Mouse (Mus musculus): Measurements from ENCODE around the gene Mier3. TPM values are rescaled to one million over a fixed set of nuclear protein-coding genes. Genes with fewer than 3 reads are reported as not detected.

Gene Mier3
- total RNA-seq, 1 experiment = 16.5 TPM

DNA sequence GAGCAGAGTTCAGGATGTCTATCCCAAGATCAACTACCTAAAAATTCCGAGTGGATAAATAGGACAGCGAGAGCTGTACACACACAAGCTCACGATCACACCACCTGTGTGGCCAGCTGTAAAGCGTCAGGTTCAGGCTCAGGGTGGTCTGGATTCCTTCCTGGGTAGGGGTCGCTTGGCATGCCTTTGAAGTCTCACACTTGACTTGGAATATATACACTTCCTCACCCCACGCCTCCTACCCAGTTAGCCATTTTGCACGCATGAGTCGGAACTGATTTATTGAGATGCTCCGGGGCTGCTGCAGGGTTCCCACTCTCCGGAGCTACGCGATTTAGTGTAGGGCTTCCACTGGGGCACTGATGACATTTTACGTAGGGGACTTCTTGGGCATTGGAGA is 20.7 kb upstream of the Mier3 start:
- no peak for DNase-seq (ENCODE audit: low read depth, low spot score)
- in situ Hi-C loops (cut with MboI; ENCODE audit: low sequenced_read_pairs in 2 of 2, unreplicated experiment in 2 of 2) = no loop called here

DNA sequence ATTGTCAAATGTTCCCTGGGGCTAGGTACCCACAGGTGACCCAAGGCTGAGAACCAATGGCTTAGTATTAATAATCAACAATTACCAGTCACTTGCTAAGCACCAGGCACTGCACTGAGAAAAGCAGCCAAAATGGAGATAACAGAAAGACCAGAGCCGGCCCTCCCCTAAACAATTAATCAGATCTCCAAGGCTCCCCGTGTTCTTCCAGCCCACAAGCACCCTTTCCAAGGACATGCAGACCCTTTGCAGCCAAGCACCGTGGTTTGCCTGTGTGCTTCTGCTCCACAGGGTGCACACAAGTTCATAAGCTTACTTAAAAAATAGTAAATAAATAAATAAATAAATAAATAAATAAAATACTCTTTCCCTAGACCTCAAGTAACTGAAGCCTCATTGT is 20.2 kb upstream of the Mier3 start:
- H3K27ac ChIP-seq (ENCODE audit: insufficient read depth, low read depth, low read length, poor library complexity, severe bottlenecking) = no peak overlapping the region
- no peak overlapping the region for H3K4me3 ChIP-seq (ENCODE audit: insufficient read depth in 1 of 2, low read depth in 1 of 2, low read length in 2 of 2, poor library complexity in 1 of 2, severe bottlenecking in 1 of 2)
- in situ Hi-C loops (cut with MboI; ENCODE audit: low sequenced_read_pairs in 2 of 2, unreplicated experiment in 2 of 2) = no loop called here
- H3K9me3 ChIP-seq (ENCODE audit: control insufficient read depth, insufficient read depth, low read depth, low read length) = no peaks in the 10 kb centered on the region
- no peak for TF ChIP-seq ZC3H11A (IDR thresholded peaks at IDR 0.05; ENCODE audit: borderline replicate concordance, low read depth, low read length)
- TF ChIP-seq MAFK (IDR thresholded peaks at IDR 0.05; ENCODE audit: insufficient read depth, low read depth, low read length) = no peak
- TF ChIP-seq ZNF384 (IDR thresholded peaks at IDR 0.05; ENCODE audit: low read depth, low read length) = no peak
- TF ChIP-seq CHD2 (IDR thresholded peaks at IDR 0.05; ENCODE audit: low read depth, low read length) = no peak
- TF ChIP-seq HCFC1 (IDR thresholded peaks at IDR 0.05; ENCODE audit: borderline replicate concordance, insufficient read depth, low read length) = no peak
- no peak for DNase-seq (ENCODE audit: low read depth, low spot score)
- no peaks in the 10 kb centered on the region for H3K4me1 ChIP-seq (ENCODE audit: control insufficient read depth in 2 of 2, insufficient read depth in 2 of 2, low read length in 2 of 2, poor library complexity in 1 of 2)
- no peak overlapping the region for H3K9ac ChIP-seq (ENCODE audit: insufficient read depth, low read depth, low read length, poor library complexity, severe bottlenecking)
- H3K36me3 ChIP-seq (ENCODE audit: control insufficient read depth, insufficient read depth, low read length, poor library complexity, severe bottlenecking) = no peaks in the 10 kb centered on the region

More for the DNA sequence above, 20.7 kb upstream of the Mier3 start:
- Histone ChIP-seq H3K9ac (ENCODE audit: insufficient read depth, low read depth, low read length, poor library complexity, severe bottlenecking) (no peak overlapping the region), H3K4me3 (ENCODE audit: insufficient read depth in 1 of 2, low read depth in 1 of 2, low read length in 2 of 2, poor library complexity in 1 of 2, severe bottlenecking in 1 of 2) (no peak overlapping the region), H3K4me1 (ENCODE audit: control insufficient read depth in 2 of 2, insufficient read depth in 2 of 2, low read length in 2 of 2, poor library complexity in 1 of 2) (no peaks in the 10 kb centered on the region), H3K27ac (ENCODE audit: insufficient read depth, low read depth, low read length, poor library complexity, severe bottlenecking) (no peak overlapping the region), H3K9me3 (ENCODE audit: control insufficient read depth, insufficient read depth, low read depth, low read length) (no peaks in the 10 kb centered on the region), H3K36me3 (ENCODE audit: control insufficient read depth, insufficient read depth, low read length, poor library complexity, severe bottlenecking) (no peaks in the 10 kb centered on the region)
- TF ChIP-seq MAFK (IDR thresholded peaks at IDR 0.05; ENCODE audit: insufficient read depth, low read depth, low read length) (no peak), ZC3H11A (IDR thresholded peaks at IDR 0.05; ENCODE audit: borderline replicate concordance, low read depth, low read length) (no peak), ZNF384 (IDR thresholded peaks at IDR 0.05; ENCODE audit: low read depth, low read length) (no peak), CHD2 (IDR thresholded peaks at IDR 0.05; ENCODE audit: low read depth, low read length) (no peak), HCFC1 (IDR thresholded peaks at IDR 0.05; ENCODE audit: borderline replicate concordance, insufficient read depth, low read length) (no peak)

DNA sequence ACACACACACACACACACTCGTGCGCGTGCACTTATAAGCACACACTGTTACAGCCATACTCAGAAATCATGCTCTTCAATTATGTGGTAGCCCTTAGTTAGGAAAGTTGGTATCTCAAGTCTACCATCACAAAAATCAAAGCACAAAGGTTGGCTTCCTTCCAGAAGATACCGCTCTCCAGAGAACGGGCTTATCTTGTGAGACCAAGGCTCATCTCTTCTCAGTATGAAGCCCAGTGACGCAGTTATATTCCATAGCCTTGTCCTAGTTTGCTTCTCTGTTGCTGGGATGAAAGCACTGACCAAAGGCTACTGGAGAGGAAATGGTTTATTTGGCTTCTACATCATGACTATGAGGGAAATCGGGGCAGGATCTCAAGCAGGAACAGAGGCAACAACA is 12.8 kb upstream of the Mier3 start:
- no peak for TF ChIP-seq ZNF384 (IDR thresholded peaks at IDR 0.05; ENCODE audit: low read depth, low read length)
- no peak for TF ChIP-seq CHD2 (IDR thresholded peaks at IDR 0.05; ENCODE audit: low read depth, low read length)
- no peak overlapping the region for H3K4me3 ChIP-seq (ENCODE audit: insufficient read depth in 1 of 2, low read depth in 1 of 2, low read length in 2 of 2, poor library complexity in 1 of 2, severe bottlenecking in 1 of 2)
- in situ Hi-C loops (cut with MboI; ENCODE audit: low sequenced_read_pairs in 2 of 2, unreplicated experiment in 2 of 2) = no loop called here
- H3K27ac ChIP-seq (ENCODE audit: insufficient read depth, low read depth, low read length, poor library complexity, severe bottlenecking) = no peak overlapping the region
- H3K36me3 ChIP-seq (ENCODE audit: control insufficient read depth, insufficient read depth, low read length, poor library complexity, severe bottlenecking) = no peaks in the 10 kb centered on the region
- no peaks in the 10 kb centered on the region for H3K4me1 ChIP-seq (ENCODE audit: control insufficient read depth in 2 of 2, insufficient read depth in 2 of 2, low read length in 2 of 2, poor library complexity in 1 of 2)
- no peaks in the 10 kb centered on the region for H3K9me3 ChIP-seq (ENCODE audit: control insufficient read depth, insufficient read depth, low read depth, low read length)
- DNase-seq (ENCODE audit: low read depth, low spot score) = no peak
- H3K9ac ChIP-seq (ENCODE audit: insufficient read depth, low read depth, low read length, poor library complexity, severe bottlenecking) = no peak overlapping the region

DNA sequence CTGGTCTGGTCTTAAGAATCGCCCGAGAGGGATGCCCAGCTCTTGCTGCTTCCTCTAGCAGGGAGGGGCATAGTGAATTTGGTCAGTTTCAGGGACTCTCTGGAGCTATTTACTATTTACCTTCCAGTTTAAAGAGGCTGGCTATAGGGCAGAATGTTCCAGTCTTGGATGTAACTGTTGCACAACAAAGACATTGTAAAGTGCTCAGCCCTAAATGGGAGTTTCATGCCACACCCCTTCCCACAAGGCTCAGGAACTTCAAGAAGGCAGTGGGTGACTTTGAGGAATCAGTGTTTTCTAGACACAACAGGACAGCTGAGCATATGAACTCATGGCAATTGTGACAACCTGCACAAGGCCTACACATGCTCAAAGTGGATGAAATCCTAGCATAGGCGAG is 3.9 kb upstream of the Mier3 start:
- no peaks in the 10 kb centered on the region for H3K36me3 ChIP-seq (ENCODE audit: control insufficient read depth, insufficient read depth, low read length, poor library complexity, severe bottlenecking)
- in situ Hi-C loops (cut with MboI; ENCODE audit: low sequenced_read_pairs in 2 of 2, unreplicated experiment in 2 of 2) = no loop called here
- no peak overlapping the region for H3K4me3 ChIP-seq (ENCODE audit: insufficient read depth in 1 of 2, low read depth in 1 of 2, low read length in 2 of 2, poor library complexity in 1 of 2, severe bottlenecking in 1 of 2)
- H3K9ac ChIP-seq (ENCODE audit: insufficient read depth, low read depth, low read length, poor library complexity, severe bottlenecking) = no peak overlapping the region
- H3K27ac ChIP-seq (ENCODE audit: insufficient read depth, low read depth, low read length, poor library complexity, severe bottlenecking) = no peak overlapping the region
- TF ChIP-seq CHD2 (IDR thresholded peaks at IDR 0.05; ENCODE audit: low read depth, low read length) = no peak
- no peak for TF ChIP-seq MAFK (IDR thresholded peaks at IDR 0.05; ENCODE audit: insufficient read depth, low read depth, low read length)
- no peak for TF ChIP-seq HCFC1 (IDR thresholded peaks at IDR 0.05; ENCODE audit: borderline replicate concordance, insufficient read depth, low read length)
- no peak for TF ChIP-seq ZNF384 (IDR thresholded peaks at IDR 0.05; ENCODE audit: low read depth, low read length)
- peaks cover 0 to 2% of the 10 kb centered on the region in 2 experiments; a peak in 2 of 4 replicates for H3K4me1 ChIP-seq (ENCODE audit: control insufficient read depth in 2 of 2, insufficient read depth in 2 of 2, low read length in 2 of 2, poor library complexity in 1 of 2)
- no peak for DNase-seq (ENCODE audit: low read depth, low spot score)
- no peaks in the 10 kb centered on the region; the same call in 1 of the 2 replicates for H3K9me3 ChIP-seq (ENCODE audit: control insufficient read depth, insufficient read depth, low read depth, low read length)

DNA sequence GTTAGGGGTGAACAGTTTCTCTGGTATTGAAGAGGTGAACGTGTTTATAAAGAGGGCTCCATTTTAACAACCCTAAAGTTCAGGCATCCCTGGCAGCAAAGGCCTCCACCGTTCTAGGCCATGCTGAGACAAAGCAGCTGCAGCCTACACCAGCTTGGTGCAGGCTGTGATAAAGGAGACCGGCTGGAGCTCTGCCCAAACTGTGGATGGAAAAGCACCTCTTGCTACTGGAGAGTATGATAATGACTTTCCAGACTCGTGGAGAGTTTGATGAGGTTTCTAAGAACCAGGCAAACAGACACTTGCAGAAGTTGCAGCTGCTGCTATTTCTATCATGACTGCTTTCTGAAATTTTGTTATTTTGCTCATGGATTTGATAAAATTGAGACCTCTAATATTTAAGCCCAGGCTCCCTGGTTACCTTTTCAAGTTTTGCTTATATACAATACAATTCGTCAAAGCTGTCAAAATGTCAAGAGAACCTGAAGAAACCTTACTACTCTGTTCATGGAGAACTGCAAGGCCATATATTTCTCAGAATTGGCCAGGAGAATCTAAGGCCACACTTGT is 3.4 kb downstream of the Mier3 start:
- Histone ChIP-seq H3K27ac (ENCODE audit: insufficient read depth, low read depth, low read length, poor library complexity, severe bottlenecking) (no peak overlapping the region), H3K9ac (ENCODE audit: insufficient read depth, low read depth, low read length, poor library complexity, severe bottlenecking) (no peak overlapping the region), H3K4me3 (ENCODE audit: insufficient read depth in 1 of 2, low read depth in 1 of 2, low read length in 2 of 2, poor library complexity in 1 of 2, severe bottlenecking in 1 of 2) (no peak overlapping the region), H3K4me1 (ENCODE audit: control insufficient read depth in 2 of 2, insufficient read depth in 2 of 2, low read length in 2 of 2, poor library complexity in 1 of 2) (peaks cover 0 to 4% of the 10 kb centered on the region in 2 experiments; a peak in 1 of 4 replicates), H3K36me3 (ENCODE audit: control insufficient read depth, insufficient read depth, low read length, poor library complexity, severe bottlenecking) (peaks cover 3% of the 10 kb centered on the region; the same call in 1 of the 2 replicates), H3K9me3 (ENCODE audit: control insufficient read depth, insufficient read depth, low read depth, low read length) (no peaks in the 10 kb centered on the region)
- in situ Hi-C loops (cut with MboI; ENCODE audit: low sequenced_read_pairs in 2 of 2, unreplicated experiment in 2 of 2) = no loop called here
- no peak for DNase-seq (ENCODE audit: low read depth, low spot score)
- no peak for TF ChIP-seq CHD2 (IDR thresholded peaks at IDR 0.05; ENCODE audit: low read depth, low read length)
- no peak for TF ChIP-seq MAFK (IDR thresholded peaks at IDR 0.05; ENCODE audit: insufficient read depth, low read depth, low read length)
- TF ChIP-seq HCFC1 (IDR thresholded peaks at IDR 0.05; ENCODE audit: borderline replicate concordance, insufficient read depth, low read length) = no peak
- no peak for TF ChIP-seq ZNF384 (IDR thresholded peaks at IDR 0.05; ENCODE audit: low read depth, low read length)
- no peak for TF ChIP-seq ZC3H11A (IDR thresholded peaks at IDR 0.05; ENCODE audit: borderline replicate concordance, low read depth, low read length)

Measured in ES-E14 (cell line).